Mouse (Mus musculus) heart, embryonic 11.5 days (tissue): ENCODE measurements around the gene Anapc1. TPM values are rescaled to one million over a fixed set of nuclear protein-coding genes. Genes with fewer than 3 reads are reported as not detected.

Experiments
- ATAC-seq: fragments of 200-750 bp; cut with Nextera tagmentation; replicated peaks from 2 replicates; pipeline ENCODE4 v1.8.0; 2017; ENCODE audit warnings: moderate library complexity; ENCODE audit not compliant: insufficient number of reproducible peaks, low FRiP score, low TSS enrichment
- H3K27ac ChIP-seq: fragments of 300-500 bp; sonication (generic); 2 replicates; pipeline ENCODE4 v1.5.1; 2014; ENCODE audit warnings: mild to moderate bottlenecking, low read depth, low read length
- H3K27me3 ChIP-seq: fragments of 300-500 bp; sonication (generic); 2 replicates; pipeline ENCODE4 v1.6.1; 2014; ENCODE audit warnings: mild to moderate bottlenecking, low read length, mixed read lengths; ENCODE audit not compliant: control insufficient read depth, insufficient read depth
- H3K36me3 ChIP-seq: fragments of 300-500 bp; sonication (generic); 2 replicates; pipeline ENCODE4 v1.6.1; 2014; ENCODE audit warnings: mild to moderate bottlenecking, low read length, moderate library complexity, mixed read lengths; ENCODE audit not compliant: control insufficient read depth, insufficient read depth
- H3K4me1 ChIP-seq: fragments of 300-500 bp; sonication (generic); 2 replicates; pipeline ENCODE4 v1.6.1; 2014; ENCODE audit warnings: low read length; ENCODE audit not compliant: control insufficient read depth, insufficient read depth
- H3K4me2 ChIP-seq: fragments of 300-500 bp; sonication (generic); 2 replicates; pipeline ENCODE4 v1.6.1; 2014; ENCODE audit warnings: mild to moderate bottlenecking, moderate library complexity
- H3K4me3 ChIP-seq: fragments of 300-500 bp; sonication (generic); 2 replicates; pipeline ENCODE4 v1.5.1; 2014; ENCODE audit warnings: low read depth, low read length
- H3K9ac ChIP-seq: fragments of 300-500 bp; sonication (generic); 2 replicates; pipeline ENCODE4 v1.6.1; 2014; ENCODE audit warnings: mild to moderate bottlenecking, low read depth, low read length, moderate library complexity
- H3K9me3 ChIP-seq: fragments of 300-500 bp; sonication (generic); replicated peaks from 2 replicates; pipeline ENCODE4 v1.6.1; 2016; ENCODE audit warnings: low read length; ENCODE audit not compliant: control insufficient read depth
- WGBS: fragments of 180-500 bp; shearing (Covaris S2); extraction: QIAGEN DNeasy Blood & Tissue Kit; methylation state at CpG from one replicate; pipeline ENCODE4 v1.1.7; 2014; ENCODE audit not compliant: insufficient replicate concordance; 5-methylcytosine and 5-hydroxymethylcytosine counted together
- polyA plus RNA-seq: library from polyadenylated mRNA; unstranded; fragments of >200 nt; fragmentation: Nextera tagmentation; extraction: Ambion mirVana; gene quantifications from 2 replicates; pipeline ENCODE4 v1.2.1, GENCODE M21; 2014

The Anapc1 gene
- polyA plus RNA-seq, 1 experiment from 2014 or later, result 65.1 TPM

DNA sequence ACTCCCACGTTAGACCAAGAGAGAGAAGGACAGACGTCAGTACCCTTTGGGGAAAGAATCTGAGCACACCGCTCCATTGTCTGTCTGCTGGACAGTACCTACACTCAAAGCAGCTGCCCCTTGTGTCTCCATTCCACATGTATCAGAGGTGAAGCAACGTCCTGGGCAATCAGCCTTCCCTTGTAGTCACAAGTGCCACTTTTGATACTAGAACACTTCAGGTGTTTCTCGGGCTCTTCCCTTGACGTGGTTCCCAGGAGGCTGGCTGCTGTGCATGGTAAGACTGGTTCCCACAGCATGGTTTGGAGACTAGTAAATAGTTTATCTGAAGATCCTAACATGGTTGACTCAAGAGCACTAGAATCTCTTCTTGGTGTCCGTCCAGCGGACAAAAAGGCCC, 76.0 kb downstream of the Anapc1 start:
- WGBS, result 89% methylated on average over 8 of the region's 8 CpGs
- H3K4me2 ChIP-seq, result no peak overlapping the region
- no peak for ATAC-seq
- no peaks in the 10 kb centered on the region for H3K9me3 ChIP-seq
- H3K27me3 ChIP-seq, result no peaks in the 10 kb centered on the region
- no peak overlapping the region for H3K9ac ChIP-seq
- H3K27ac ChIP-seq, result no peak overlapping the region
- no peaks in the 10 kb centered on the region for H3K4me1 ChIP-seq
- H3K36me3 ChIP-seq, result peaks cover 30% of the 10 kb centered on the region
- no peak overlapping the region for H3K4me3 ChIP-seq

GRCm38 (mm10) chr2:128609286-128609685, 77.9 kb downstream of the Anapc1 start:
- ATAC-seq, result no peak
- H3K36me3 ChIP-seq, result peaks cover 24% of the 10 kb centered on the region

GRCm38 (mm10) chr2:128601534-128601933, 85.7 kb downstream of the Anapc1 start:
- no peak for ATAC-seq
- Histone ChIP-seq H3K9ac (no peak overlapping the region), H3K27ac (no peak overlapping the region), H3K27me3 (no peaks in the 10 kb centered on the region), H3K36me3 (no peaks in the 10 kb centered on the region), H3K4me1 (no peaks in the 10 kb centered on the region), H3K4me3 (no peak overlapping the region), H3K9me3 (no peaks in the 10 kb centered on the region; the same call in 1 of the 2 replicates), H3K4me2 (no peak overlapping the region)
- 28% methylated on average over 2 of the region's 2 CpGs for WGBS

More at GRCm38 (mm10) chr2:128609286-128609685, 77.9 kb downstream of the Anapc1 start:
- Histone ChIP-seq H3K4me1 (no peaks in the 10 kb centered on the region), H3K4me2 (no peak overlapping the region), H3K9me3 (no peaks in the 10 kb centered on the region; the same call in 1 of the 2 replicates), H3K27me3 (no peaks in the 10 kb centered on the region), H3K9ac (no peak overlapping the region), H3K27ac (no peak overlapping the region), H3K4me3 (no peak overlapping the region)
- WGBS, result 78% methylated on average over 5 of the region's 5 CpGs

DNA sequence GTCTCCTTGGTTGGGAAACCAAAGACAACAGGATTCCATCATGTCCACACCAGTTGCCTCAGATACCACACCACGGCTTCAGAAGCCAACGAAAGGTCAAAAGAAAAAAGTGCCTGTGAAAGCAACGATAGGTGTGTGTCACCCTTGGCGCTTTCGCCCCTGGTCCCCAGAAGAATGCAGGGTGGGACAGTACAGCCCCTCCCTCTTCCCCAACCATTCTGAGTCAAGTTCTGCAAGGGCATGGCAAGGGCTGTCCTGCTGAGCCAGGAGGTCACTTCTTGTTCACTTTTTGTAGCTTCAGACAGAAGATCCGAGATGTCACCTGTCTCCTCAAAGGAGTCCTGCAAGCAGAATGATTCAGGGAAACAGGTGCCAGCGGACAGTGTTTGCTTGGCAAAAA, 94.9 kb downstream of the Anapc1 start:
- ATAC-seq, result no peak
- Histone ChIP-seq H3K27ac (no peak overlapping the region), H3K9me3 (no peaks in the 10 kb centered on the region), H3K4me1 (no peaks in the 10 kb centered on the region), H3K9ac (no peak overlapping the region), H3K4me3 (no peak overlapping the region), H3K27me3 (no peaks in the 10 kb centered on the region), H3K36me3 (no peaks in the 10 kb centered on the region), H3K4me2 (no peak overlapping the region)
- WGBS, result 81% methylated on average over 7 of the region's 7 CpGs

GRCm38 (mm10) chr2:128590909-128591308, 96.3 kb downstream of the Anapc1 start, which contains the start of gene Spdye4c:
TSS of gene Spdye4c (plus strand) at chr2:128591209.
- H3K9ac ChIP-seq, result no peak within 1 kb of the TSS
- H3K36me3 ChIP-seq, result no peaks in the 10 kb centered on the region
- no peaks in the 10 kb centered on the region for H3K27me3 ChIP-seq
- no peak within 1 kb of the TSS for H3K4me2 ChIP-seq
- no peak within 1 kb of the TSS for H3K27ac ChIP-seq
- ATAC-seq, result no peak
- no peaks in the 10 kb centered on the region for H3K9me3 ChIP-seq
- WGBS, result 83% methylated on average over 3 of the region's 3 CpGs
- H3K4me3 ChIP-seq, result no peak within 1 kb of the TSS
- no peaks in the 10 kb centered on the region for H3K4me1 ChIP-seq

DNA sequence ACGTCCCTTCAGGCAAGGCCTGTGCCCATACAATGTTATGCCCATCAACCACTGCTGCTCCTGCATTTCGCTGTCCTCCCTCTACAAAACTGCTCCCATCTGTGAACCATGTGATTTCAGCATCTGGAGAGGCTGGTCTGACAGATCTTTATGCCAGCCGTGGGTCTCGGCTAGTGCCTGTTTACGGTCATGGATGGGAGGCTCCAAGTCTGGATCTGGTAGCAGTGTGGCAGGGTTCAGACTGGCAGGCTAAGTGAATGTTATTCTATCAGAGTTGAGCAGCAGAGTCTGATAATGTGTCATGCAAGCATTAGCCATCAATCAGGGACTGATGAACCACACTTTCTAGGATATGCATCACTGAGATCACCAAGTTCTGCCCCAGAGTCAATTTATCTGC, 104.3 kb downstream of the Anapc1 start:
- Histone ChIP-seq H3K4me2 (no peak overlapping the region), H3K36me3 (no peaks in the 10 kb centered on the region), H3K4me1 (no peaks in the 10 kb centered on the region), H3K27me3 (no peaks in the 10 kb centered on the region), H3K27ac (no peak overlapping the region), H3K9me3 (no peaks in the 10 kb centered on the region), H3K4me3 (no peak overlapping the region), H3K9ac (no peak overlapping the region)
- ATAC-seq, result no peak
- 78% methylated on average over 5 of the region's 5 CpGs for WGBS

- no peak for ATAC-seq
- no peaks in the 10 kb centered on the region for H3K27me3 ChIP-seq
- whole genome bisulfite sequencing, result 44% methylated on average over 16 of the region's 16 CpGs
- no peak overlapping the region for H3K4me2 ChIP-seq
- H3K36me3 ChIP-seq, result no peaks in the 10 kb centered on the region
- H3K4me1 ChIP-seq, result no peaks in the 10 kb centered on the region
- no peak overlapping the region for H3K27ac ChIP-seq
- no peak overlapping the region for H3K9ac ChIP-seq
- no peak overlapping the region for H3K4me3 ChIP-seq
- H3K9me3 ChIP-seq, result no peaks in the 10 kb centered on the region
These were observed 114.2 kb downstream of the Anapc1 start for GRCm38 (mm10) chr2:128572726-128573624.

GRCm38 (mm10) chr2:128571001-128571400, 116.2 kb downstream of the Anapc1 start:
- Histone ChIP-seq H3K27me3 (no peaks in the 10 kb centered on the region), H3K4me3 (no peak overlapping the region), H3K36me3 (no peaks in the 10 kb centered on the region), H3K4me2 (no peak overlapping the region), H3K4me1 (no peaks in the 10 kb centered on the region; the same call in none of the 2 replicates), H3K27ac (no peak overlapping the region), H3K9ac (no peak overlapping the region), H3K9me3 (no peaks in the 10 kb centered on the region)
- 67% methylated on average over 4 of the region's 4 CpGs for WGBS
- no peak for ATAC-seq

DNA sequence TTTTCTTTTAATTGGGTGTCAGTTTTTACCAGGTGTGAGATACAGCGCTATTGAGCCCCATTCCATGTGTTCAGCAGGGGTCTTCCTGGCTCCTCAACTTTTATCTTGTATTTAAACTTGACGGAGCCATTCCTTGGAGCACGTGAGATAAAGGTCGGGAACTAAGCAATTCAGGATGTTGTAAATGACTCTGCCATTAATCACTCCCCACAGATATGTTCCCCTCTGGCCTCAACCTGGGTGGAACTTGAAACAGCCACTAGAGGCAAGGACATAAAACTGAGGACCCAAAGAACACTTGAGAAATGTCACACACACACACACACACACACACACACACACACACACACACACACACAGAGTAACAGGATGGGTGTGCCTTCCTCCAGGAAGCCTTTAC, 118.7 kb downstream of the Anapc1 start:
- Histone ChIP-seq H3K9ac (no peak overlapping the region), H3K27me3 (no peaks in the 10 kb centered on the region), H3K9me3 (no peaks in the 10 kb centered on the region), H3K4me3 (no peak overlapping the region), H3K4me2 (no peak overlapping the region), H3K36me3 (no peaks in the 10 kb centered on the region), H3K4me1 (no peaks in the 10 kb centered on the region; the same call in none of the 2 replicates), H3K27ac (no peak overlapping the region)
- WGBS, result 33% methylated on average over 4 of the region's 4 CpGs
- no peak for ATAC-seq
